Mouse (Mus musculus) neural tube, embryonic 10.5 days (tissue): ENCODE results near the gene Dnase2a.

Source experiments
- DNase-seq: peaks from one replicate; pipeline ENCODE4 v3.0.0-alpha.2; 2017; ENCODE audit warnings: low spot score; ENCODE audit errors: extremely low spot score

Dnase2a gene

DNA sequence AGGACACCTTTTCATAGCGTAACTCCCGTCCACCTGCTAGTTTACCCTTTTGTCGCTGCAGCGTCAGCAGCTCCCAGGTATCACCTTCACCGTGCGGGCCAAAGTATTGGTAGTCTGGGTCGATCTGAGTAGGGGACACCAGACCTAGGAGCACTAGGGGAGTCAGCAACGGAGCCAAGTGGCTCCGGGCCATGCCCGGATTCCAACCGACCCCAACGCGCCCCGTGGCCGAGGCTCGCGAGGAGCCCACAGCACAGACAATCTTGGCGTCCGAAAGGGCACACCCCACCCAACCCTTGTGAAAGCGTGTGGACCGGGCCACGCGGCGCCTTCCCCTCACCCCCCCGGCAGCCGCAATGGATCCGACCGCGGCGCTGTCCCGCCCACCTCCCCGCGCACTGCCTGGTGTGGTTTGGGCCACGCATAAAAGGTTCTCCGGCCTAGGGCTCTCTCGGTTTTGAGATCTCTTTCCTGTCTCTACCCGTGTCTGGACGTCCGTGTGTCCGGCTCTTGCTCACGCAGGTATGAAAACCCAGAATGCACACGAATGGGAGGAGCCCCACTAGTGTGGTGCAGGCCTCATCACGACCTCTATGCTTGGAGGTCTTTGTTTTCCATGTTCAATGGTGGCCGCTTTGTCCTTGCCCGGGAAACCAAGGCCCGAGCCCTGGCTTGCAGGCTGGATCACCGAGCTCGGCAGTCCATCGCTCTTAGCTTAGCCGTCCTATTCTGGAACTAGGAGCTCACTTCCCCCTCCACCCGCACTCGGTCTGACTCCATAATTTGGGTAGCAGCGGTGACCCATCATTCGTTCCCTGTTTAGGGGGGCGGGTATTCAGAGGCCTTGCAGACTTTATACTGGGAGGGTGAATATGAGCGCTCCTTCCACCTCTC is 61.1 kb downstream of the Dnase2a start, which contains the start of the genes Gm49661, Prdx2 and Rnaseh2a:
Gm49661 (minus strand) TSS at position 193 of the 894 bp plus-strand sequence.
Prdx2 (plus strand) TSS at position 347 of the 894 bp plus-strand sequence.
Rnaseh2a (minus strand) TSS at position 527 of the 894 bp plus-strand sequence.
- peak; percentile 89 for DNase-seq

DNA sequence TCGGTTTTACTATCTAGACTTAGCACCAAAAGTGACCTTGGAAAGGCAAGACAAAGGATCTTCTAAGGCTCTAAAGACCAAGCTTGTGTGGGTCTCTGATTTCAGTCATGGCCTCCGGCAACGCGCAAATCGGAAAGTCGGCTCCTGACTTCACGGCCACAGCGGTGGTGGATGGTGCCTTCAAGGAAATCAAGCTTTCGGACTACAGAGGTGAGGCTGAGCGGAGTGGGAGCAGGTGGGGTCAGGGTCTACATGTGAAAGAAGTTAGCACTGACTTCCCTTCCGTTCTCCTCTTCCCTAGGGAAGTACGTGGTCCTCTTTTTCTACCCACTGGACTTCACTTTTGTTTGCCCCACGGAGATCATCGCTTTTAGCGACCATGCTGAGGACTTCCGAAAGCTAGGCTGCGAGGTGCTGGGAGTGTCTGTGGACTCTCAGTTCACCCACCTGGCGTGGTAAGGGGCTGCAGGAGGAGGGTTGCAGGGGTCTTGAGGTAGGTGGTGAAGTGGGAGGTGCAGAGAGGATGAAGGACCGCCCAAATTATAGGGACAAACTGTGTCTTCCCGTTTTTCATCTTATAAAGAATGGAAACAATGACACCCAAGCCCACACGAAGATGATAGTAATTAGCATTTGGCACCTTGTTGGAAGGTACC is 61.9 kb downstream of the Dnase2a start:
- DNase-seq, result no peak

DNA sequence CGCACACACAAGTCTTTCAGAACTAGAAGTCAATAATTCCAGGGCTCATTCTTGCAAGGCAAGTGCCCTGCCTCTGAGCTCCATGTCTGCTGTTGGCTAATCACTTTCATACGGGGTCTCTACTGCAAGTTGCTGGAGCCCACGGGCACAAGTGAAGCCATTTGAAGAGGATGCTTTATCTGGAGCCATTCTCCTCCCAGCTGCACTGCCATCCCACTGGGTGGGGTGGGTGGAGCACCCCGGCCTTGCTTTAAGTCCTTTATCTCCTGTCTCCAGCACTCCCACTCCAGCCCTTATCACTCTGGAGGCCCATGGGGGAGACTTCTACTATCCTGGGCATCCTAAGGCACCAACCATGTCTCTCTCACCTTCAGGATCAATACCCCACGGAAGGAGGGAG is 62.6 kb downstream of the Dnase2a start:
- no peak for DNase-seq
